Mouse (Mus musculus): ENCODE data around the gene Ubfd1. TPM values are rescaled to one million over a fixed set of nuclear protein-coding genes. Genes with fewer than 3 reads are reported as not detected.

Ubfd1 gene
- polyA plus RNA-seq, 1 experiment = 21.1 TPM

DNA sequence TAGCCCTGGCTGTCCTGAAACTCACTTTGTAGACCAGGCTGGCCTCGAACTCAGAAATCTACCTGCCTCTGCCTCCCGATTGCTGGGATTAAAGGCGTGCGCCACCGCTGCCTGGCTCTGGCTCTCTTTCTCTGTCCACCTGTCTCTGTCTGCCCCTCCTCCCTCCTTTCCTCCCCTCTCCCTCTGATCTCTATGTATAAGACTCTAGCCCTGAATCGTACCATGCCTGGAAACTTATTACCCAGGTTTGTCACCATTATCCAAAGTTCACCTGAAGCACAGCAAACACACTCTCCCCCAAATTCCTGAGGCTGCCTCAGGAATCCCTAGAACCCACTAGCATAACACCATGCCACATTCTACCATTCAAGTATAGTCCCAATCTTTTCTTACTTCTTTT lies 41.2 kb downstream of the Ubfd1 start:
- no peak for DNase-seq
- TF ChIP-seq POLR2A (IDR thresholded peaks at IDR 0.05; ENCODE audit: borderline replicate concordance, extremely low read depth, low read depth, low read length) (no peak), CTCF (IDR thresholded peaks at IDR 0.05; ENCODE audit: insufficient read depth, low read length) (no peak)
- no peak overlapping the region for H3K4me3 ChIP-seq (replicated peaks; ENCODE audit: extremely low read depth, low read depth, low read length)
- H3K4me1 ChIP-seq (ENCODE audit: control insufficient read depth, insufficient read depth, low read length) = no peaks in the 10 kb centered on the region
- WGBS = 96% methylated on average over 6 of the region's 6 CpGs

DNA sequence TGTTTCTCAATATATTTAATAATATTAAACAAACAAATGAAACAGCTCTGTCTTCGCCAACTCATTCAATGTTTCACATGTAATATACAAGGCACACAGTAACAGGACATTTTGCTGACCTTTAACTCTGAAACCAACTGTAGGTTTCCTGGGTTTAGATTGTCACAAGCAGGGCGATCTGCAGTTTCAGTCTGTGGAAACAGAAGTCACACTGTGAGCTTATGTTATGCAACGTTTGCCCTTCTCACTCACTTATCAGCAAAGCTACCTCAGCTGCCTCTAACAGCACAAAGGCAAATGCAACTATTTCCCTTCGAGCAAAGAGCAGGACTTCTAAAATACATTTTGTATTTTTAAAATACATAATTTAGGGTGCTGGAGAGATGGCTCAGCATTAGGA lies 56.5 kb downstream of the Ubfd1 start:
- DNase-seq = no peak
- Histone ChIP-seq H3K4me1 (ENCODE audit: control insufficient read depth, insufficient read depth, low read length) (no peaks in the 10 kb centered on the region), H3K4me3 (replicated peaks; ENCODE audit: extremely low read depth, low read depth, low read length) (no peak overlapping the region)
- no peak for TF ChIP-seq CTCF (IDR thresholded peaks at IDR 0.05; ENCODE audit: insufficient read depth, low read length)
- TF ChIP-seq POLR2A (IDR thresholded peaks at IDR 0.05; ENCODE audit: borderline replicate concordance, extremely low read depth, low read depth, low read length) = no peak
- 78% methylated on average over 4 of the region's 4 CpGs for WGBS

DNA sequence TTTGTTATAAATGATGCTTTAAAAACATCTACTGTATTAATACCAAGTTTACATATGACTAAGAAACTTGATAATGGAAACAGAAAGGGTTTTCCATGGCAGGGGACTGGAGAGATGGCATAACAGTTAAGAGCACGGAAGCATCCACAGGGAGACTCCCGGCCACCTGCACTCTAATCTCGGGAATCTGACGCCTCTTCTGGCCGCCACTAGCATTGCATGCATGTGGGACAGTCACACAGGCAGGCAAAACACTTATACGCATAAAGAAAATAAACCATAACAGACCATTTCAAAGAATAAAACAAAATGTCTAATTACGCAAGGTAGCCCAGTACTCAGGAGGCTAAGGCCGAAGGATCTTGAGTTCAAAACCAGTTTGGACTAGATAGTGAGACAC lies 58.7 kb downstream of the Ubfd1 start:
- no peak for DNase-seq
- H3K4me3 ChIP-seq (replicated peaks; ENCODE audit: extremely low read depth, low read depth, low read length) = no peak overlapping the region
- TF ChIP-seq CTCF (IDR thresholded peaks at IDR 0.05; ENCODE audit: insufficient read depth, low read length) (no peak), POLR2A (IDR thresholded peaks at IDR 0.05; ENCODE audit: borderline replicate concordance, extremely low read depth, low read depth, low read length) (no peak)
- 75% methylated on average over 8 of the region's 8 CpGs for WGBS
- no peaks in the 10 kb centered on the region for H3K4me1 ChIP-seq (ENCODE audit: control insufficient read depth, insufficient read depth, low read length)

DNA sequence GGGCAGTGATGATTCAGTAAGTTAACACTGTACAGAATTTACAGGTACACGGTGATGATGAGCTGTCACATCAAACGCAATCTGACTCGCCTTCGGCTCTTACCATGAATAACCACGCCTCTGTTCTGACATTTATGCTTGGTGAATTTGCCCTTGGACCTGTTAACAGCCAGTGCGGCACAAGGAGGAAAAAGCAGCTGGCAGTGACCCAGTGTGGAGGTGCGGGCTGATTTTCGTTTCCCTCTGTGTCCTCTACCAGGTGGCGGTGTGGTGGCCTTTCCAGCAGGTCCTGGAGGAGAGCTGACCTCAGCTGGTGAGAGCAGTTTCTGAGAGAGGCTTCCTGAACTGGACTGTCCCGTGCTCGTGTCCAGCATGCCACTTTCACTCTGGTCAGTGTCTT lies 60.0 kb downstream of the Ubfd1 start:
- no peak for TF ChIP-seq CTCF (IDR thresholded peaks at IDR 0.05; ENCODE audit: insufficient read depth, low read length)
- no peak for TF ChIP-seq POLR2A (IDR thresholded peaks at IDR 0.05; ENCODE audit: borderline replicate concordance, extremely low read depth, low read depth, low read length)
- WGBS = 94% methylated on average over 11 of the region's 11 CpGs
- Histone ChIP-seq H3K4me3 (replicated peaks; ENCODE audit: extremely low read depth, low read depth, low read length) (no peak overlapping the region), H3K4me1 (ENCODE audit: control insufficient read depth, insufficient read depth, low read length) (no peaks in the 10 kb centered on the region)
- no peak for DNase-seq

Other genes with a start within 250 kb of the Ubfd1 start
- 135 and 179 TPM in 2 replicates for gene Scnn1b, start 202.1 kb upstream of the Ubfd1 start, polyA plus RNA-seq (2012; rRNA removed)
- gene Cog7, start 85.5 kb upstream of the Ubfd1 start, polyA plus RNA-seq (2012; rRNA removed) = 25.6 and 29.7 TPM in 2 replicates
- gene Gga2, start 46.0 kb upstream of the Ubfd1 start, polyA plus RNA-seq (2012; rRNA removed) = 26.2 and 35.3 TPM in 2 replicates
- 5.1 and 6.0 TPM in 2 replicates for gene Ears2, start 88 bp downstream of the Ubfd1 start, polyA plus RNA-seq (2012; rRNA removed)
- gene Ndufab1, start 34.7 kb downstream of the Ubfd1 start, polyA plus RNA-seq (2012; rRNA removed) = 150 and 268 TPM in 2 replicates
- 0.67 and 0.85 TPM in 2 replicates for gene Palb2, start 65.8 kb downstream of the Ubfd1 start, polyA plus RNA-seq (2012; rRNA removed)
- 52.0 and 59.1 TPM in 2 replicates for gene Dctn5, start 65.9 kb downstream of the Ubfd1 start, polyA plus RNA-seq (2012; rRNA removed)
- 2.3 and 3.1 TPM in 2 replicates for gene Plk1, start 92.3 kb downstream of the Ubfd1 start, polyA plus RNA-seq (2012; rRNA removed)
- 0.72 and 1.3 TPM in 2 replicates for gene Ern2, start 119.0 kb downstream of the Ubfd1 start, polyA plus RNA-seq (2012; rRNA removed)
- gene Chp2, start 152.3 kb downstream of the Ubfd1 start, polyA plus RNA-seq (2012; rRNA removed) = 3.3 and 3.6 TPM in 2 replicates
- gene Prkcb, start 221.6 kb downstream of the Ubfd1 start, polyA plus RNA-seq (2012; rRNA removed) = 7.8 and 10.9 TPM in 2 replicates